Mouse (Mus musculus): ENCODE measurements at regions not wholly inside any gene's neighbourhood (a gene's known extent, or its start where the extent isn't known, plus 50 kb on each side); places are given as distances from the start of the nearest gene placed in this dataset.

- Histone ChIP-seq H3K4me3 (ENCODE audit: control insufficient read depth in 1 of 2, insufficient read depth in 1 of 2, low read depth in 1 of 2, low read length in 2 of 2) (no peak overlapping the region), H3K4me2 (ENCODE audit: low read length) (no peak overlapping the region), H3K4me1 (ENCODE audit: control insufficient read depth in 2 of 2, insufficient read depth in 2 of 2, low read length in 2 of 2) (no peaks in the 10 kb centered on the region; a peak in 2 of 4 replicates), H3K27me3 (ENCODE audit: control insufficient read depth, insufficient read depth, low read length) (peaks cover 3% of the 10 kb centered on the region), H3K9ac (ENCODE audit: low read length) (no peak overlapping the region), H3K9me3 (ENCODE audit: control insufficient read depth, low read length) (no peaks in the 10 kb centered on the region), H3K27ac (replicated peaks in 1 of 2; ENCODE audit: control insufficient read depth in 1 of 2, insufficient read depth in 1 of 2, low read depth in 2 of 2, low read length in 2 of 2) (no peak overlapping the region), H3K36me3 (ENCODE audit: control insufficient read depth, insufficient read depth, low read length) (no peaks in the 10 kb centered on the region)
- 75% methylated on average over 6 of the region's 6 CpGs for WGBS
- ATAC-seq (ENCODE audit: insufficient number of reproducible peaks, insufficient read depth, low FRiP score, low read depth): no peak
Observed at GRCm38 (mm10) chr19:14246973-14247614, 333.8 kb downstream of the Olfr1505 start.

GRCm38 (mm10) chr19:14247979-14248378, 334.6 kb downstream of the Olfr1505 start:
- no peaks in the 10 kb centered on the region; a peak in 2 of 4 replicates for H3K4me1 ChIP-seq (ENCODE audit: control insufficient read depth in 2 of 2, insufficient read depth in 2 of 2, low read length in 2 of 2)
- no peak overlapping the region for H3K27ac ChIP-seq (replicated peaks in 1 of 2; ENCODE audit: control insufficient read depth in 1 of 2, insufficient read depth in 1 of 2, low read depth in 2 of 2, low read length in 2 of 2)
- H3K9me3 ChIP-seq (ENCODE audit: control insufficient read depth, low read length): no peaks in the 10 kb centered on the region
- H3K36me3 ChIP-seq (ENCODE audit: control insufficient read depth, insufficient read depth, low read length): no peaks in the 10 kb centered on the region
- H3K9ac ChIP-seq (ENCODE audit: low read length): no peak overlapping the region
- ATAC-seq (ENCODE audit: insufficient number of reproducible peaks, insufficient read depth, low FRiP score, low read depth): no peak
- H3K4me2 ChIP-seq (ENCODE audit: low read length): no peak overlapping the region
- no peaks in the 10 kb centered on the region; the same call in 1 of the 2 replicates for H3K27me3 ChIP-seq (ENCODE audit: control insufficient read depth, insufficient read depth, low read length)
- WGBS: 58% methylated on average over 1 of the region's 1 CpGs
- H3K4me3 ChIP-seq (ENCODE audit: control insufficient read depth in 1 of 2, insufficient read depth in 1 of 2, low read depth in 1 of 2, low read length in 2 of 2): no peak overlapping the region

GRCm38 (mm10) chr19:14258621-14259051, 339.2 kb downstream of the Tle4 start:
- Histone ChIP-seq H3K9me3 (ENCODE audit: control insufficient read depth, low read length) (no peaks in the 10 kb centered on the region), H3K4me3 (ENCODE audit: control insufficient read depth in 1 of 2, insufficient read depth in 1 of 2, low read depth in 1 of 2, low read length in 2 of 2) (no peak overlapping the region), H3K4me2 (ENCODE audit: low read length) (no peak overlapping the region), H3K4me1 (ENCODE audit: control insufficient read depth in 2 of 2, insufficient read depth in 2 of 2, low read length in 2 of 2) (no peaks in the 10 kb centered on the region), H3K27me3 (ENCODE audit: control insufficient read depth, insufficient read depth, low read length) (no peaks in the 10 kb centered on the region), H3K27ac (replicated peaks in 1 of 2; ENCODE audit: control insufficient read depth in 1 of 2, insufficient read depth in 1 of 2, low read depth in 2 of 2, low read length in 2 of 2) (no peak overlapping the region), H3K36me3 (ENCODE audit: control insufficient read depth, insufficient read depth, low read length) (no peaks in the 10 kb centered on the region), H3K9ac (ENCODE audit: low read length) (no peak overlapping the region)
- no peak for ATAC-seq (ENCODE audit: insufficient number of reproducible peaks, insufficient read depth, low FRiP score, low read depth)
- WGBS: 59% methylated on average over 5 of the region's 5 CpGs

- H3K9ac ChIP-seq (ENCODE audit: low read length): no peak overlapping the region
- no peak overlapping the region for H3K4me3 ChIP-seq (ENCODE audit: control insufficient read depth in 1 of 2, insufficient read depth in 1 of 2, low read depth in 1 of 2, low read length in 2 of 2)
- WGBS: 46% methylated on average over 2 of the region's 2 CpGs
- H3K27ac ChIP-seq (replicated peaks in 1 of 2; ENCODE audit: control insufficient read depth in 1 of 2, insufficient read depth in 1 of 2, low read depth in 2 of 2, low read length in 2 of 2): no peak overlapping the region
- no peaks in the 10 kb centered on the region for H3K27me3 ChIP-seq (ENCODE audit: control insufficient read depth, insufficient read depth, low read length)
- ATAC-seq (ENCODE audit: insufficient number of reproducible peaks, insufficient read depth, low FRiP score, low read depth): no peak
- no peaks in the 10 kb centered on the region for H3K9me3 ChIP-seq (ENCODE audit: control insufficient read depth, low read length)
- no peaks in the 10 kb centered on the region for H3K36me3 ChIP-seq (ENCODE audit: control insufficient read depth, insufficient read depth, low read length)
- H3K4me1 ChIP-seq (ENCODE audit: control insufficient read depth in 2 of 2, insufficient read depth in 2 of 2, low read length in 2 of 2): no peaks in the 10 kb centered on the region
- H3K4me2 ChIP-seq (ENCODE audit: low read length): no peak overlapping the region
Observed at GRCm38 (mm10) chr19:14259223-14259622, 338.6 kb downstream of the Tle4 start.

- WGBS: 70% methylated on average over 1 of the region's 1 CpGs
- Histone ChIP-seq H3K27me3 (ENCODE audit: control insufficient read depth, insufficient read depth, low read length) (no peaks in the 10 kb centered on the region), H3K9ac (ENCODE audit: low read length) (no peak overlapping the region), H3K4me1 (ENCODE audit: control insufficient read depth in 2 of 2, insufficient read depth in 2 of 2, low read length in 2 of 2) (no peaks in the 10 kb centered on the region), H3K4me2 (ENCODE audit: low read length) (no peak overlapping the region), H3K36me3 (ENCODE audit: control insufficient read depth, insufficient read depth, low read length) (no peaks in the 10 kb centered on the region), H3K9me3 (ENCODE audit: control insufficient read depth, low read length) (no peaks in the 10 kb centered on the region), H3K27ac (replicated peaks in 1 of 2; ENCODE audit: control insufficient read depth in 1 of 2, insufficient read depth in 1 of 2, low read depth in 2 of 2, low read length in 2 of 2) (no peak overlapping the region), H3K4me3 (ENCODE audit: control insufficient read depth in 1 of 2, insufficient read depth in 1 of 2, low read depth in 1 of 2, low read length in 2 of 2) (no peak overlapping the region)
- no peak for ATAC-seq (ENCODE audit: insufficient number of reproducible peaks, insufficient read depth, low FRiP score, low read depth)
Observed at GRCm38 (mm10) chr19:14289331-14289737, 308.5 kb downstream of the Tle4 start.

- H3K9ac ChIP-seq (ENCODE audit: low read length): no peak overlapping the region
- no peak overlapping the region for H3K4me2 ChIP-seq (ENCODE audit: low read length)
- no peaks in the 10 kb centered on the region for H3K9me3 ChIP-seq (ENCODE audit: control insufficient read depth, low read length)
- no peaks in the 10 kb centered on the region for H3K4me1 ChIP-seq (ENCODE audit: control insufficient read depth in 2 of 2, insufficient read depth in 2 of 2, low read length in 2 of 2)
- ATAC-seq (ENCODE audit: insufficient number of reproducible peaks, insufficient read depth, low FRiP score, low read depth): no peak
- H3K27ac ChIP-seq (replicated peaks in 1 of 2; ENCODE audit: control insufficient read depth in 1 of 2, insufficient read depth in 1 of 2, low read depth in 2 of 2, low read length in 2 of 2): no peak overlapping the region
- no peak overlapping the region for H3K4me3 ChIP-seq (ENCODE audit: control insufficient read depth in 1 of 2, insufficient read depth in 1 of 2, low read depth in 1 of 2, low read length in 2 of 2)
- no peaks in the 10 kb centered on the region for H3K27me3 ChIP-seq (ENCODE audit: control insufficient read depth, insufficient read depth, low read length)
- H3K36me3 ChIP-seq (ENCODE audit: control insufficient read depth, insufficient read depth, low read length): no peaks in the 10 kb centered on the region
- 84% methylated on average over 6 of the region's 6 CpGs for WGBS
Observed at GRCm38 (mm10) chr19:14290911-14291310, 306.9 kb downstream of the Tle4 start.

GRCm38 (mm10) chr19:14293172-14293571, 304.7 kb downstream of the Tle4 start:
- H3K27me3 ChIP-seq (ENCODE audit: control insufficient read depth, insufficient read depth, low read length): no peaks in the 10 kb centered on the region
- no peaks in the 10 kb centered on the region for H3K36me3 ChIP-seq (ENCODE audit: control insufficient read depth, insufficient read depth, low read length)
- WGBS: 74% methylated on average over 3 of the region's 3 CpGs

More at GRCm38 (mm10) chr19:14293172-14293571, 304.7 kb downstream of the Tle4 start:
- H3K4me3 ChIP-seq (ENCODE audit: control insufficient read depth in 1 of 2, insufficient read depth in 1 of 2, low read depth in 1 of 2, low read length in 2 of 2): no peak overlapping the region
- H3K9me3 ChIP-seq (ENCODE audit: control insufficient read depth, low read length): no peaks in the 10 kb centered on the region
- H3K4me2 ChIP-seq (ENCODE audit: low read length): no peak overlapping the region
- H3K4me1 ChIP-seq (ENCODE audit: control insufficient read depth in 2 of 2, insufficient read depth in 2 of 2, low read length in 2 of 2): no peaks in the 10 kb centered on the region
- no peak overlapping the region for H3K9ac ChIP-seq (ENCODE audit: low read length)
- no peak for ATAC-seq (ENCODE audit: insufficient number of reproducible peaks, insufficient read depth, low FRiP score, low read depth)
- H3K27ac ChIP-seq (replicated peaks in 1 of 2; ENCODE audit: control insufficient read depth in 1 of 2, insufficient read depth in 1 of 2, low read depth in 2 of 2, low read length in 2 of 2): no peak overlapping the region
